Mouse (Mus musculus): Measurements from ENCODE around the gene Tmem107. TPM values are rescaled to one million over a fixed set of nuclear protein-coding genes. Genes with fewer than 3 reads are reported as not detected.

Tmem107 gene
- total and polyA plus RNA-seq, 3 experiments = 17.2 to 70.8 (median 38.2) TPM

DNA sequence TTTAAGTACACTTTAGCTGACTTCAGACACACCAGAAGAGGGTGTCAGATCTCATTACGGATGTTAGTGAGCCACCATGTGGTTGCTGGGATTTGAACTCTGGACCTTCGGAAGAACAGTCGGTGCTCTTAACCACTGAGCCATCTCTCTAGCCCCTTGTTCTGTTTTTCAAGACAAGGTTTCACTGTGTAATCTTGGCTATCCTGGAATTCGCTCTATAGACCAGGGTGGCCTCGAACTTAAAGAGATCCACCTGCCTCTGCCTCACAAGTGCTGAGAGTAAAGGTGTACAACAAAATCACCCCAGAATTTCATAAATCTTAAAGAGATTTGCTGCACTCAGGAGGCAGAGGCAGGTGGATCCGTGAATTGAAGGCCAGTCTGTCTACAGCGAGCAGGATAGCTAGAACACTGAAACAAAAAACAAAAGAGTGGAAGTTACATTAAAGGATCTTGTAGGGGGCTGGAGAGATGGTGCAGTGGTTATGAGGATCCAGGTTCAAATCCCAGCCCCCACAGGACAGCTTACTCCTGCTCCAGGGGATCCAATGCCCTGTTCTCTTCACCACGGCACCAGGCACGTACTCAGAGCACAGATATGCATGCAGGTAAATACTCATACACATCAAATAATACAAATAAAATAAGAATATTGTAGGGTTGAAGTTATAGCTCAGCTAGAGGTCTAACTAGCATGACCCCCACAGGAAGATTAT, 5.3 kb downstream of the Tmem107 start:
- Histone ChIP-seq H3K9me3 (replicated peaks) (no peaks in the 10 kb centered on the region), H3K27me3 (ENCODE audit: insufficient read depth, low read length) (0 out of 2 replicates have a peak, but pooled peaks cover 3% of the 10 kb centered on the region), H3K4me3 (ENCODE audit: low read depth, low read length) (no peak overlapping the region), H3K36me3 (replicated peaks) (no peaks in the 10 kb centered on the region), H3K4me1 (ENCODE audit: insufficient read depth, low read depth, low read length) (peaks cover 58% of the 10 kb centered on the region)
- ATAC-seq (ENCODE audit: extremely low read depth, insufficient number of reproducible peaks, low FRiP score, poor library complexity, severe bottlenecking) = no peak
- TF ChIP-seq POLR2AphosphoS5 (IDR thresholded peaks at IDR 0.05; ENCODE audit: insufficient replicate concordance, low read depth, low read length) (no peak), GATA1 (IDR thresholded peaks at IDR 0.05; ENCODE audit: borderline replicate concordance, low read length) (no peak), GATA2 (IDR thresholded peaks at IDR 0.05; ENCODE audit: borderline replicate concordance, low read depth, low read length) (no peak), CTCF (IDR thresholded peaks at IDR 0.05; ENCODE audit: low read depth, low read length) (no peak), TAL1 (conservative IDR thresholded peaks at IDR 0.05; ENCODE audit: low read depth, low read length) (no peak)
- DNase-seq (ENCODE audit: low spot score) = no peak

DNA sequence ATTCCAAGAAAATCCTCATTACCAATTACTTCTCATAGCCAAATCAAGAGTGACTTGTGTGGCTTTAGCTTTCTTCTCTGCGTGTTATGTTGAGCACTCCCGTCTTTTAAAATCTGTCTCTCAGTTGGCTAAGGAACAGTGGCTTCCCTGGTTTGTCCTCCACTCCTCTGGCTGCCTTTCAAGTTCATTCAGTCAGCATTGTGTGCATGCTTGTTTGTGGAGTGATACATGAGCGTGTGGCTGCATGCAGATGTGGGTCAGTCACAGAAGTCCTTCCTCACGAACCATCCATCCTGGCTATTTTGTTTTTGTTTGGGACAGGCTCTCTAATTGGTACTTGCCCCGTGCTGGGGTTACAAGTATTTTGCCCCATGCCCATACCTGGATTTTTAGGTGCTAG, 6.0 kb downstream of the Tmem107 start:
- Histone ChIP-seq H3K9me3 (replicated peaks) (no peaks in the 10 kb centered on the region), H3K27me3 (ENCODE audit: insufficient read depth, low read length) (peaks cover 8% of the 10 kb centered on the region), H3K4me3 (ENCODE audit: low read depth, low read length) (no peak overlapping the region), H3K36me3 (replicated peaks) (no peaks in the 10 kb centered on the region), H3K4me1 (ENCODE audit: insufficient read depth, low read depth, low read length) (peaks cover 52% of the 10 kb centered on the region)
- no peak for TF ChIP-seq GATA1 (IDR thresholded peaks at IDR 0.05; ENCODE audit: borderline replicate concordance, low read length)
- no peak for TF ChIP-seq POLR2AphosphoS5 (IDR thresholded peaks at IDR 0.05; ENCODE audit: insufficient replicate concordance, low read depth, low read length)
- no peak for TF ChIP-seq GATA2 (IDR thresholded peaks at IDR 0.05; ENCODE audit: borderline replicate concordance, low read depth, low read length)
- no peak for TF ChIP-seq TAL1 (conservative IDR thresholded peaks at IDR 0.05; ENCODE audit: low read depth, low read length)
- no peak for TF ChIP-seq CTCF (IDR thresholded peaks at IDR 0.05; ENCODE audit: low read depth, low read length)
- no peak for DNase-seq (ENCODE audit: low spot score)
- no peak for ATAC-seq (ENCODE audit: extremely low read depth, insufficient number of reproducible peaks, low FRiP score, poor library complexity, severe bottlenecking)

DNA sequence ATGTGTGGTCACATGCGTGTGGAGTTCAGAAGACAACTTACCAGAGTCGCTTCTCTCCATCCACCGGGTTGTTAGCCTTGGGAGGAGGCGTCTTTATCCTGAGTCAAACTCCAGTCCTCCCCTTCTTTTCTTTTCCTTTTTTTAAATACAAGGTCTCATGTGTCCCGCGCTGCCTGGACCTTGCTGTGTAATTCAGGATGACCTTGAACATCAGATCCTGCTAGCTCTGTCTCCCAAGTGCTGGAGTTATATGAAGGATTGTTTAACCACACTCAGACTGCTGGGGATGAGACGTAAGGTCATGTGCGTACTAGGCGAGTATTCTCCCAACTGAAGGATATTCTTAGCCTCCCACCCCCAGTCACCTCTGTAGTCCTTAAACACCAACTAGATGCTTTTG, 6.7 kb downstream of the Tmem107 start:
- no peaks in the 10 kb centered on the region for H3K9me3 ChIP-seq (replicated peaks)
- H3K36me3 ChIP-seq (replicated peaks) = no peaks in the 10 kb centered on the region
- no peak for DNase-seq (ENCODE audit: low spot score)
- no peak for TF ChIP-seq CTCF (IDR thresholded peaks at IDR 0.05; ENCODE audit: low read depth, low read length)
- TF ChIP-seq TAL1 (conservative IDR thresholded peaks at IDR 0.05; ENCODE audit: low read depth, low read length) = no peak
- TF ChIP-seq POLR2AphosphoS5 (IDR thresholded peaks at IDR 0.05; ENCODE audit: insufficient replicate concordance, low read depth, low read length) = no peak
- no peak for TF ChIP-seq GATA2 (IDR thresholded peaks at IDR 0.05; ENCODE audit: borderline replicate concordance, low read depth, low read length)
- no peak for TF ChIP-seq GATA1 (IDR thresholded peaks at IDR 0.05; ENCODE audit: borderline replicate concordance, low read length)
- peaks cover 11% of the 10 kb centered on the region for H3K27me3 ChIP-seq (ENCODE audit: insufficient read depth, low read length)
- no peak for ATAC-seq (ENCODE audit: extremely low read depth, insufficient number of reproducible peaks, low FRiP score, poor library complexity, severe bottlenecking)
- H3K4me3 ChIP-seq (ENCODE audit: low read depth, low read length) = no peak overlapping the region
- peaks cover 44% of the 10 kb centered on the region for H3K4me1 ChIP-seq (ENCODE audit: insufficient read depth, low read depth, low read length)

DNA sequence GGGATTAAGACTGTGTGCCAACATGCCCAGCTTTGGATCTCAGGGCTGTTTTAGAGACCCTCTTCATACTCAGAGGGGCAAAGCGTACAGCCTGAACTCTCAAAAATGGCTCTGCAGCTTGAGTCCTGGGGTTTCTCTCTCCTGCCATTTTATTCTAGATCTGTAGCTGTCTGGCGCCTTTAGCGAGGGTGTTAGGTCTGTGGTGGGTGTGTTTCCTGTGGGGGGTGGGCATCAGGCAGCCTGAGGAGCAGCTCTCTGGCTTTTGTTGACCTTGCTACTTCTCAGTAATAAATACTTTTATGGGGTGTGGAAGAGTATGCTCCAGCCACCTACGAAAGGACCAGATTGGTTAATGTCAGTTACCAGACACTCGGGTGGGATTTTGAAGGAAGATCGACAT, 7.4 kb downstream of the Tmem107 start:
- ATAC-seq (ENCODE audit: extremely low read depth, insufficient number of reproducible peaks, low FRiP score, poor library complexity, severe bottlenecking) (no peak), DNase-seq (ENCODE audit: low spot score) (no peak)
- H3K4me3 ChIP-seq (ENCODE audit: low read depth, low read length) = no peak overlapping the region
- H3K4me1 ChIP-seq (ENCODE audit: insufficient read depth, low read depth, low read length) = peaks cover 40% of the 10 kb centered on the region
- peaks cover 11% of the 10 kb centered on the region for H3K27me3 ChIP-seq (ENCODE audit: insufficient read depth, low read length)
- H3K36me3 ChIP-seq (replicated peaks) = no peaks in the 10 kb centered on the region
- H3K9me3 ChIP-seq (replicated peaks) = no peaks in the 10 kb centered on the region
- TF ChIP-seq GATA1 (IDR thresholded peaks at IDR 0.05; ENCODE audit: borderline replicate concordance, low read length) = no peak
- no peak for TF ChIP-seq TAL1 (conservative IDR thresholded peaks at IDR 0.05; ENCODE audit: low read depth, low read length)
- no peak for TF ChIP-seq GATA2 (IDR thresholded peaks at IDR 0.05; ENCODE audit: borderline replicate concordance, low read depth, low read length)
- no peak for TF ChIP-seq CTCF (IDR thresholded peaks at IDR 0.05; ENCODE audit: low read depth, low read length)
- no peak for TF ChIP-seq POLR2AphosphoS5 (IDR thresholded peaks at IDR 0.05; ENCODE audit: insufficient replicate concordance, low read depth, low read length)

DNA sequence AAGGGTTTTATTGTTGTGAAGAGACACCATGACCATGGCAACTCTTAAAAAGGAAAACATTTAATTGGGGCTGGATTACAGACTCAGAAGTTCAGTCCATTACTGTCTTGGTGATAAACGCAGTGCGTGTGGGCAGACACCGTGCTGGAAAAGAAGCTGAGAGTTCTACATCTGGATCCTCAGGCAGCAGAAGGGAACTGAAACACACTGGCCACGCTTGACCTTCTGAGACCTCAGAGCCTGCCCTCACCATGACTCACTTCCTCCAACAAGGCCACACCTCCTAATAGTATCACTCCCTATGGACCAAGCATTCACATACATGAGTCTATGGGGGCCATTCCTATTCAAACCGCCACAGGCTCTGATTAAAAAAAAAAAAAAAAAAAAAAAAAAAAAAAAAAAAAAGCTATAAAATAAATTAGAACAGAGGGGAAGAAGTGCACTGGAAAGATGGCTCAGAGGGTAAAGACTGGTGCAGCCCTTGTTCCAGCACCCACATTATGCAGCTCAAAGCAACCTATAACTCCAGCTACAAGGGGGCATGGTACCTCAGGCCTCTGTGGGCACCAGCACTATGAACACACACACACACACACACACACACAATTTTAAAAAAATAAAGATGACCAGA, 8.3 kb downstream of the Tmem107 start:
- TF ChIP-seq GATA1 (IDR thresholded peaks at IDR 0.05; ENCODE audit: borderline replicate concordance, low read length) = no peak
- TF ChIP-seq GATA2 (IDR thresholded peaks at IDR 0.05; ENCODE audit: borderline replicate concordance, low read depth, low read length) = no peak
- TF ChIP-seq CTCF (IDR thresholded peaks at IDR 0.05; ENCODE audit: low read depth, low read length) = no peak
- no peak for TF ChIP-seq POLR2AphosphoS5 (IDR thresholded peaks at IDR 0.05; ENCODE audit: insufficient replicate concordance, low read depth, low read length)
- TF ChIP-seq TAL1 (conservative IDR thresholded peaks at IDR 0.05; ENCODE audit: low read depth, low read length) = no peak
- Histone ChIP-seq H3K27me3 (ENCODE audit: insufficient read depth, low read length) (peaks cover 13% of the 10 kb centered on the region), H3K36me3 (replicated peaks) (no peaks in the 10 kb centered on the region), H3K4me1 (ENCODE audit: insufficient read depth, low read depth, low read length) (peaks cover 40% of the 10 kb centered on the region), H3K9me3 (replicated peaks) (no peaks in the 10 kb centered on the region), H3K4me3 (ENCODE audit: low read depth, low read length) (no peak overlapping the region)
- ATAC-seq (ENCODE audit: extremely low read depth, insufficient number of reproducible peaks, low FRiP score, poor library complexity, severe bottlenecking) = no peak
- DNase-seq (ENCODE audit: low spot score) = no peak

DNA sequence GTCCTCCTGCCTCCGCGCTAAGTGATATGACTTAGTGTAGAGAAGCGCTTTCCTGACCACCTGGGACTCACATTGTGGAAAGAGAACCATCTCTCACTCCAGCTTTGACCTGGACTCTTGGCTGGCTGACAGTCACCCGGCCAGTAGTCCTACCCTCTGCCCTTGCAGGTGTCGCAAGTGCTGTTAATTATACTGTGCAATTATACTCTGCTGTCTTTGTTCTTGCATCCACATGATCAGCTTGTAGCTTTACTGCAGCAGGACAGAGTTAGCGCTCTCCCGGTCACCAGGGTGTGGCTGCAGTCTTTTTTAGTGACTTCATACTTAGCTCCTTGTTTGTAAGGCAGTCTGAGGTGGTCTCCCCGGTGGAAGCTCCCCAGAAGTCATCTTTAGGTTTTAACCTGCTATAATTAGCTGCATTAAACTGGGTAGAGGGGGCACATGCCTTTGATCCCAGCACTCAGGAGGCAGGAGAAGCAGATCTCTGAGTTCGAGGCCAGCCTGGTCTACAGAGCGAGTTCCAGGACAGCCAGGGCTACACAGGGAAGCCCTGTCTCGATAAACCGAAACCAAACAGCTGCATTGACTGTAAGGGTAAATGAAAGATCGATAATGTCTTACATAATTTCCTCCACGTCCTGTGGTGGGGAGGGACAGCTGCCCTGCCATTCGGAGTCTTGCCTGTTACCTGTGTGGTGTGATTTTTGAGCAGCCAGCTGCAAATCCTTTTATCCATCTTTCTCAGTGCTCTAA, 9.7 kb downstream of the Tmem107 start:
- Histone ChIP-seq H3K27me3 (ENCODE audit: insufficient read depth, low read length) (peaks cover 17% of the 10 kb centered on the region), H3K9me3 (replicated peaks) (no peaks in the 10 kb centered on the region), H3K4me1 (ENCODE audit: insufficient read depth, low read depth, low read length) (peaks cover 28% of the 10 kb centered on the region), H3K4me3 (ENCODE audit: low read depth, low read length) (no peak overlapping the region), H3K36me3 (replicated peaks) (no peaks in the 10 kb centered on the region)
- DNase-seq (ENCODE audit: low spot score) = no peak
- TF ChIP-seq GATA1 (IDR thresholded peaks at IDR 0.05; ENCODE audit: borderline replicate concordance, low read length) = no peak
- no peak for TF ChIP-seq TAL1 (conservative IDR thresholded peaks at IDR 0.05; ENCODE audit: low read depth, low read length)
- no peak for TF ChIP-seq CTCF (IDR thresholded peaks at IDR 0.05; ENCODE audit: low read depth, low read length)
- TF ChIP-seq GATA2 (IDR thresholded peaks at IDR 0.05; ENCODE audit: borderline replicate concordance, low read depth, low read length) = no peak
- no peak for TF ChIP-seq POLR2AphosphoS5 (IDR thresholded peaks at IDR 0.05; ENCODE audit: insufficient replicate concordance, low read depth, low read length)
- no peak for ATAC-seq (ENCODE audit: extremely low read depth, insufficient number of reproducible peaks, low FRiP score, poor library complexity, severe bottlenecking)
